Mouse (Mus musculus) adrenal gland, adult 18-20 months (tissue): ENCODE data around the gene Sec14l1. TPM values are rescaled to one million over a fixed set of nuclear protein-coding genes. Genes with fewer than 3 reads are reported as not detected.

Source experiments
- DNase-seq, 2 experiments: peaks; one replicate each; pipeline ENCODE4 v3.0.0; 2021 to 2022; ENCODE audit warnings: low spot score in 2 of 2
- total RNA-seq, 2 experiments: library from RNA; stranded (reverse); gene quantifications; 1 replicate in 1 of 2; 2 replicates in 1 of 2; pipeline ENCODE4 v1.2.3; 2021

The Sec14l1 gene
- total RNA-seq, 2 experiments from 2014 or later: 106 to 159 TPM

DNA sequence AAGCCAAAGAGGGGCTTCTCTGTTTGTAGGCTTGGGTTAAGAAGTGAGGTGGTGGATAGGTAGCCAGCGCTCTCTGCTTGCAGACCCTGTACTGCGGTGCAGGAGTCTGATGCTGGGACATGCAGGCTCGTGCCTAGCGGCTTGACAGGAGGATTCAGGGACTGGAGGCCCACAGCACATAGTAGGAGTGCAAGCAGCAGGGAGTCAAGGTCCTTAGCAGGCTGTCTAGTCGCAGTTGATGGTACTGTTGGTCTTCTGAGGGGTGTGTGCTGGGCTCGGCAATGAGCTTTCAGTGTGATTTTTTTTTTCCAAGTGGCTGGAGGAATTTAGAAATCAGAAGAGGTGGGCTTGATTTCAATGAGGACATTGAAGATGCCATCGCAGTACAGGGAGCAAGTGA is 36.5 kb downstream of the Sec14l1 start:
- DNase-seq: no peak

- DNase-seq: no peak
These were observed 37.6 kb downstream of the Sec14l1 start for GRCm38 (mm10) chr11:117152541-117152940.

GRCm38 (mm10) chr11:117153553-117153952 is 38.6 kb downstream of the Sec14l1 start:
- no peak for DNase-seq

GRCm38 (mm10) chr11:117154088-117154815 is 39.3 kb downstream of the Sec14l1 start:
- no peak for DNase-seq

DNA sequence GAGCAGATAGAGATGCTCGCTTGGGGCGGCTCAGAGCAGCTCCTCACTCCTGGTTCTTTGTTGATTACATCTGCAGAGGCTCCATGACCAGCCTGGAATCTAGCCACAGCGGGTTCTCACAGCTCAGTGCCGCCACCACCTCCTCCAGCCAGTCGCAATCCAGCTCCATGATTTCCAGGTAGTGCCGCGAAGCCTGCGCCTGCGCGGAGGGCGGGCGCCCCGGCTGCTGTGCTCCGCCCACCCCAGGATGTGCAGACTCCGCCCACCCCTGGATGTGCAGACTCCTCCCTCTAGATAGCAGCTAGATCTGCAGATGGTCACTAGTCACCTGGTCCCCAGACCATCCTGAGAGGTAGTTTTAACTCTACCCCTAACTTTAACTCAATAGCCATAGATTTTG is 41.8 kb downstream of the Sec14l1 start:
- DNase-seq: no peak

- DNase-seq: no peak
These were observed 43.4 kb downstream of the Sec14l1 start for GRCm38 (mm10) chr11:117158343-117158742.

- DNase-seq: no peak
These were observed 44.4 kb downstream of the Sec14l1 start for GRCm38 (mm10) chr11:117159257-117159945.

- no peak for DNase-seq
These were observed 45.0 kb downstream of the Sec14l1 start for GRCm38 (mm10) chr11:117159946-117160307.

DNA sequence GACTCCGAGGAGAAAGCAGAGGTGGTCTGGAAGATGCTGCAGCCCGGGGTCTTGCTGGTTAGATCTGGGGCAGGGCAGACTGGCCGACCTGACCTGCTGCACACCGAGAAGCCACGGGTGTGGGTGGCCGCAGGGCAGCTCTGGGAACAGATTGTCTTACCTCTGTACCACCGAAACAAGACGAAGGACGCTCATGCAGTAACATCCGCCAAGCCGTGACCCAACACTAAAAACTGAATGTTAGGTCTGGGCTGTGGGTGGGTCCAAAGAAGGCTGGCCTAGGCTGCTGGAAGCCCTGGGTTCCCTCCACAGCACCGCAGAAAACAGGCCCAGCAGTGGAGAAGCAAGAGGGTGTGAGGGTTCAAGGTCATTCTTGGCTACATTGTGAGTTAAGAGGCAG is 45.8 kb downstream of the Sec14l1 start:
- DNase-seq: no peak

GRCm38 (mm10) chr11:117161574-117161973 is 46.6 kb downstream of the Sec14l1 start:
- no peak for DNase-seq

DNA sequence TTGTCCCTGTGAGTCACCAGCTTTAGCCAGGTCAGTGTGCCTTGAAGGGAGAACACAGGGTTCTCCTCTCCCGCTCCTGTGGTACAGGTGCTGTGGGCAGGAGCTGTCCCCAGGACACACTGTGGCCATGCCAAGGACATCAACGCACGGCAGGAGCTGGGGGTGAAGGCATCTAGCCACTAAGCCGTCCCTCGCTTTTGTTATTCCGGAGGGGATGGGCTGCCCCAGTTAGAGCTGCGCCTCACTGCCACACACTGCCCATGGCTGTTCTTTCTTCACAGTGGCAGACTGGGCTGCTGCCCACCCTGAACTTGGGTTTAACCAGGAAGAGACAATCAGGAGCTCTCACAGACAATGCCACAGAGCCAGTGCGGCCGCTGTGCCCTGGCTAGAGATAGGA is 48.1 kb downstream of the Sec14l1 start:
- DNase-seq: no peak

DNA sequence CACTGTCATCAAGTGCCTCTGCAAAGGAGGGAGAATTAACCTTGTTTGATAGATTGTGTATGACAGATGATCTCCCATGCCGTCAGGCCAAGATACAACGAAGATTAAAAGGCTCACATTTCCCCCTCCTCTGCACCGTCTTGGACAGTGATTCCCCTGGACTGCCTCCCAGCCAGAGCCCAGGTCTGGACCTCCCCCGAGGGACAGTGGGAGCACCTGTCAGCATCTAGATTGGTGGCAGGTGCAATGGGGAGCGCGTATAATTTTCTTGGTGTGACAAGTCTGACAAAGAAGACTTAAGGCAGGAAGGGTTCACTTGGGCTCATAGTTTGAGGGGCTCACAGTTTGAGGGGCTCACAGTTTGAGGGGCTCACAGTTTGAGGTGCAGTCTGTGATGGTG is 48.8 kb downstream of the Sec14l1 start:
- DNase-seq: no peak

GRCm38 (mm10) chr11:117168278-117169087 is 53.5 kb downstream of the Sec14l1 start:
- DNase-seq: no peak

DNA sequence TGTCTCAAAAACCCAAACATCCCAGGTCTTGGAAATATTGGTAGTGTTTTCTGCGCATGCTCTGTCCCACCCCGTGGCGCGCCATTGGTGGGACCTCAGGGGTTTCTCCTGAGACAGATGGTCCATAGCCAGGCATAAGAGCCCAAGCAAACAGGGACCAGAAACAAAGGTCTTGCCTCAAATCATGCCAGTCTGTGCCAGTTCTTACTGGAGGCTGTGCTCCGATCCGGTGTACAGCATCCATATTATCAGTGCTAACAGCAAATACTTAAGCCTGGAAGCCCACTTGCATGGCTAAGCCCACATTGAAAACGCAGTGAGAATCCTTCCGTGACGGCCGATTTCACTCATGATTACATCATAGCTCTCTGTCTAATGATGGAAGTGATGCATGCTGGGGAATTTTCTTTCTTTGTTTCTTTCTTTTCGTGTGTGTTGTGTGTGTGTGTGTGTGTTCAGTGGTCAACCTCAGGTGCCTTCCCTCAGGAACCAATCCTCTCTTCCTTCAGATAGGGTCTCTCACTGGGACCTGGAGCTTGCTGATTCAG is 54.2 kb downstream of the Sec14l1 start:
- DNase-seq: no peak

GRCm38 (mm10) chr11:117169801-117170565 is 55.0 kb downstream of the Sec14l1 start:
- no peak for DNase-seq

DNA sequence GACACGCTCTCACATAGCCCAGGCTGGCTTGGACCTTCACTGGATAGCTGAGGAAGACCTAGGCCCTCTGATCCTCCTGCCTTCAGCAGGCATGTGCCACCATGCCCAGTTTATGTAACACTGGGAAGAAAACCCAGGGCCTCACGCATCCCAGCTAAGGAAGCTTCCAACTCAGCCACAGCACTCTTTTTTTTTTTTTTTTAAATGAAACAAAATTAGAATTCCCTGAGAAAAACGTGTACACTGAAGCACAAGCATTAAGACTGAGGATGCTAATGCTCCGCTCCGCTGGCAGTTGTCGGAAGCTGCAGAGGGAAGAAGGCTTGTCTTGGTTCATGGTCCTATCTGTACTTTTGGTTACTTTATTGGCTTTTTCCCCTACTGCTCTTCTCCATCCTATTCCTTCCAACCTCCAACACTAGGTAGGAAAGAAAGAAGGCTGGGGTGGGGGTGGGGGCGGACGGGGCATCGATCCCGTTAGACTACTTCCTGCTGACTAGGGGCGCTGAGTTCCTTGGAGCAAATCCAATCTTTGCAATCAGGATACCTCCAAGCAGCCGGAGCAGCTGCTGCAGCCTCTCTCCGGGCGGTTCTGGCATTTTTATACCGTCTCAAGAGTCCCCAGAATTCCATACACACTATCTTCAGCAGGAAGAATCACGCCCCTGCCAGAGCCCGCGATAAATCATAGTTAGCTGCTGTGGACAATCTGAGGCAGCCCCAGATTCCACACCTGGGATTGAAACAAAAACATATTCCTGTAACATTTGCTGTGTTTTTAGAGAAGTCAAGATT is 59.3 kb downstream of the Sec14l1 start:
- DNase-seq: no peak

DNA sequence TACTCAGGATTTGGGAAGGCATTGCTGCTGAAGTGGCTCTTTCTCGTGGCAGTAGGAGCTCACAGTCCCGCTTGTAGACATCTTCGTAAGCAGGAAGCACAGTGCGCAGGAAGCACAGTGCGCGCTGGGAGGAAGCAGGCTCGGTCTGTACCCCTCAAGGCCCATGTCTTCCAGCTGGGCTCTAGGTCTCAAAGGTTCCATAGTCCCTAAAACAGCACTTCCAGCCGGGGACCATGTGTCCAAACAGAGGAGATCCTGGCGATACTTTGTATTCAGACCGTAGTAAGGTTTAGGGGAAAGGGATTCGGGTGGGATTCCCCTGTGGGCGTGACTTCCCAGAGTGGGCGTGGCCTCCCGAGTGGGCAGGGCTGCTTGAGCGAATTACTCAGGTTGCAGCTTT is 60.0 kb downstream of the Sec14l1 start:
- DNase-seq: no peak

DNA sequence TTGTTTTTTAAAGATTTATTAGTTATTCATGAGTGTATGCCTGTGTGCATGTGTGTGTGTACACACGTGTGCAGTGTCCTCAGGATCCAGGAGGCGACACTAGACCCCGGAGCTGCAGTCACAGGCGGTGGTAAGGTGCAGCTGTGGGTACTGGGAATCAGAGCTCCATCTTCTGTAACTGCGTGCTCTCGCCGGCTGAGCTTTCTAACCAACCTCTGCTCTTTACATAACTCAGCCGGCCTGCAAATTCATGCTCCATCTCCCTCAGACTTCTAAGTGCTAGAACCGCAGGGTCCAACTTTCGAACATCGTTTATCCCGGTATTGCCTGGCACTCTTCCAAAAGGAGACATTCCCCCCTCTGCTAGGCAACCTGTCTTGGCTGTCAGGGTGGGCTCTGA is 60.5 kb downstream of the Sec14l1 start:
- DNase-seq: no peak

DNA sequence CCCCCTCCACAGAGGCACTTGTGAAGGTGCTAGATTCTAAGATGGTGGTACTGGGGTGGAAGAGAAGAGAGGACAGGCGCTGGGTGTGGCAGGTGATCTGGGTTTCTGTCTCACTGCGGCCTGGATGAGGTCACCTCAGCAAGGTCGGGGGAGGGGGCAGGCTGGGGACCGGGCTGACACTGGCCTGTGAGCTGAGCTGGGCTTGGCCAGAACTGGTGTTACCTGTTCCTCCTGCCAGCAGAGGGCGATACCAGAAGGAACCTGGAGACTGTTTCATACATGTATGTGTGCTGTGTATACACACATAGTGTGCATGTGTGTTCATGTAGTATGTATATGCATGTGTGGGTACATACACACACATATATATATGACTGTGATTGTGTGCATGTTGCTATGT is 61.3 kb downstream of the Sec14l1 start:
- peak in 1 of 2 experiments; percentile 37 for DNase-seq

- DNase-seq: no peak
These were observed 61.9 kb downstream of the Sec14l1 start for GRCm38 (mm10) chr11:117176900-117177299.
